Mouse (Mus musculus) liver, embryonic 14.5 days (tissue): ENCODE measurements around the gene Nod2. TPM values are rescaled to one million over a fixed set of nuclear protein-coding genes. Genes with fewer than 3 reads are reported as not detected.
A peak's percentile ranks its signal among the peaks of the same experiment; 100 is the strongest.

ENCODE experiments used
- ATAC-seq: fragments of 200-750 bp; cut with Nextera tagmentation; 2 replicates; pipeline ENCODE4 v1.8.0; 2017; ENCODE audit warnings: moderate number of reproducible peaks, mild to moderate bottlenecking, moderate library complexity; ENCODE audit not compliant: insufficient read depth
- DNase-seq, 3 experiments: peaks; one replicate each; pipeline ENCODE4 v3.0.0-alpha.2; 2012 to 2013; ENCODE audit warnings: low read depth in 3 of 3, low spot score in 3 of 3
- H3K27ac ChIP-seq: fragments of 300-500 bp; sonication (generic); 2 replicates; pipeline ENCODE4 v1.5.1; 2014; ENCODE audit warnings: moderate library complexity, mild to moderate bottlenecking, control low read depth, inconsistent platforms
- H3K27me3 ChIP-seq: fragments of 300-500 bp; sonication (generic); 2 replicates; pipeline ENCODE4 v1.6.1; 2014; ENCODE audit warnings: mild to moderate bottlenecking, low read length, moderate library complexity; ENCODE audit not compliant: control insufficient read depth, insufficient read depth
- H3K36me3 ChIP-seq: fragments of 300-500 bp; sonication (generic); replicated peaks from 2 replicates; pipeline ENCODE4 v1.6.1; 2014; ENCODE audit warnings: low read depth; ENCODE audit not compliant: control insufficient read depth, insufficient read depth
- H3K4me1 ChIP-seq, 2 experiments: fragments of 200-500 bp in 1 of 2; fragments of 300-500 bp in 1 of 2; sonication (generic) in 1 of 2; replicated peaks; 2 replicates each; pipeline ENCODE4 v1.6.1; 2012 to 2014; ENCODE audit warnings: antibody characterized with exemption in 1 of 2, inconsistent platforms in 1 of 2, low read length in 1 of 2; ENCODE audit not compliant: control insufficient read depth in 2 of 2, insufficient read depth in 2 of 2
- H3K4me2 ChIP-seq: fragments of 300-500 bp; sonication (generic); 2 replicates; pipeline ENCODE4 v1.6.1; 2014; ENCODE audit warnings: low read depth, mild to moderate bottlenecking, control low read depth, moderate library complexity
- H3K4me3 ChIP-seq, 2 experiments: fragments of 200-500 bp in 1 of 2; fragments of 300-500 bp in 1 of 2; sonication (generic) in 1 of 2; 2 replicates each; pipeline ENCODE4 v1.5.1; 2012 to 2014; ENCODE audit warnings: low read depth in 2 of 2, low read length in 2 of 2, mild to moderate bottlenecking in 2 of 2, control low read depth in 1 of 2, inconsistent platforms in 1 of 2, moderate library complexity in 1 of 2; ENCODE audit not compliant: insufficient read depth in 1 of 2
- H3K9ac ChIP-seq: fragments of 300-500 bp; sonication (generic); replicated peaks from 2 replicates; pipeline ENCODE4 v1.6.1; 2014; ENCODE audit warnings: mild to moderate bottlenecking, control low read depth, moderate library complexity
- H3K9me3 ChIP-seq: fragments of 300-500 bp; sonication (generic); 2 replicates; pipeline ENCODE4 v1.6.1; 2016; ENCODE audit warnings: low read length, mixed read lengths; ENCODE audit not compliant: control insufficient read depth
- CTCF ChIP-seq: IDR thresholded peaks from 2 replicates; pipeline ENCODE4 v1.5.1; 2016; ENCODE audit warnings: antibody characterized with exemption, low read depth, control low read depth
- EP300 ChIP-seq: IDR thresholded peaks from 2 replicates; pipeline ENCODE4 v1.6.1; 2016; ENCODE audit warnings: antibody characterized with exemption, low read depth
- WGBS: fragments of 180-500 bp; shearing (Covaris S2); extraction: QIAGEN DNeasy Blood & Tissue Kit; methylation state at CpG from one replicate; pipeline ENCODE4 v1.1.7; 2014; ENCODE audit not compliant: insufficient replicate concordance; 5-methylcytosine and 5-hydroxymethylcytosine counted together
- polyA plus RNA-seq, 2 experiments: library from polyadenylated mRNA; depleted of rRNA in 1 of 2; stranded (reverse) in 1 of 2; unstranded in 1 of 2; fragments of >200 nt; fragmentation: Nextera tagmentation in 1 of 2; extraction: Ambion mirVana in 1 of 2; gene quantifications; 2 replicates each; pipeline versions ENCODE4 v1.2.1 to v1.2.3; 2012 to 2014

Nod2 gene
- polyA plus RNA-seq, 2 experiments: 0.04 TPM; not detected in 1

GRCm38 (mm10) chr8:88697642-88698031 lies 50.5 kb downstream of the Nod2 start:
- Histone ChIP-seq H3K4me1 (peaks cover 6 to 10% of the 10 kb centered on the region in 2 experiments), H3K27me3 (no peaks in the 10 kb centered on the region), H3K27ac (peak overlapping the region; percentile 27; the same call in 1 of the 2 replicates), H3K4me2 (peak overlapping the region; percentile 82), H3K9me3 (no peaks in the 10 kb centered on the region), H3K36me3 (no peaks in the 10 kb centered on the region), H3K4me3 (peak overlapping the region; percentile 77 to 90), H3K9ac (peak overlapping the region; percentile 82)
- WGBS: 11% methylated on average over 4 of the region's 4 CpGs
- ATAC-seq: no peak
- DNase-seq: no peak
- TF ChIP-seq EP300: no peak
- no peak for TF ChIP-seq CTCF

DNA sequence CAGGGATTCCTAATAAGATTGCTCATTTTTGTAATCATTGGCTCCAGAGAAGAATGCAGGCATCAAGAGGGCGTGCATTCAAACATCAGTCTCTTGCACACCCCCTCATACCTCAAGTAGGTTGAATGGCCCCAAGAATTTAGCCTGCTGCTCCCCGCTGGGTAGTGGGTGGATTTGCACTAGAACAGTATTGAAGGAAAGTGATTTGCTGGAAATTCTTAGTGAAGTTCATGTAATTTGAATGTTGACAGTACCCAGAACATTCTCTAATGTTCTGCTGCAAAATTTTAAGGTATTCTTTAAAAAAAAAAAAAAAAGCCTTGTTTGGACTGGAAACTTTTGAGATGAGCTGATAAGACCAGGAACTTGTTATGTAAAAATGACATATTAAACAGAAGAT lies 50.9 kb downstream of the Nod2 start:
- peak overlapping the region; percentile 82 for H3K4me2 ChIP-seq
- H3K4me3 ChIP-seq: peak overlapping the region; percentile 77 to 90
- no peak overlapping the region for H3K27ac ChIP-seq
- no peaks in the 10 kb centered on the region for H3K27me3 ChIP-seq
- TF ChIP-seq EP300 (no peak), CTCF (no peak)
- peaks cover 6 to 10% of the 10 kb centered on the region in 2 experiments for H3K4me1 ChIP-seq
- WGBS: 36% methylated on average over 2 of the region's 2 CpGs
- H3K9ac ChIP-seq: no peak overlapping the region; the same call in 1 of the 2 replicates
- ATAC-seq (no peak), DNase-seq (no peak)
- no peaks in the 10 kb centered on the region for H3K36me3 ChIP-seq
- no peaks in the 10 kb centered on the region for H3K9me3 ChIP-seq

- Histone ChIP-seq H3K9me3 (no peaks in the 10 kb centered on the region), H3K4me2 (no peak overlapping the region), H3K27ac (no peak overlapping the region), H3K27me3 (no peaks in the 10 kb centered on the region), H3K4me3 (no peak overlapping the region), H3K4me1 (peaks cover 6% of the 10 kb centered on the region in 2 experiments), H3K36me3 (no peaks in the 10 kb centered on the region), H3K9ac (no peak overlapping the region)
- no peak for ATAC-seq
- 51% methylated on average over 2 of the region's 2 CpGs for WGBS
- no peak for DNase-seq
- peak; percentile 33; the same call in 1 of the 2 replicates for TF ChIP-seq CTCF
- no peak for TF ChIP-seq EP300
Observed at GRCm38 (mm10) chr8:88701611-88702010, 54.5 kb downstream of the Nod2 start.

GRCm38 (mm10) chr8:88702816-88703215 lies 55.7 kb downstream of the Nod2 start:
- Histone ChIP-seq H3K4me2 (no peak overlapping the region), H3K36me3 (no peaks in the 10 kb centered on the region), H3K9me3 (no peaks in the 10 kb centered on the region), H3K27ac (no peak overlapping the region), H3K4me3 (no peak overlapping the region), H3K9ac (no peak overlapping the region), H3K27me3 (no peaks in the 10 kb centered on the region), H3K4me1 (peaks cover 3% of the 10 kb centered on the region in 2 experiments; a peak in 3 of 4 replicates)
- DNase-seq: no peak
- ATAC-seq: no peak
- TF ChIP-seq EP300 (no peak), CTCF (no peak)
- 54% methylated on average over 3 of the region's 3 CpGs for WGBS

DNA sequence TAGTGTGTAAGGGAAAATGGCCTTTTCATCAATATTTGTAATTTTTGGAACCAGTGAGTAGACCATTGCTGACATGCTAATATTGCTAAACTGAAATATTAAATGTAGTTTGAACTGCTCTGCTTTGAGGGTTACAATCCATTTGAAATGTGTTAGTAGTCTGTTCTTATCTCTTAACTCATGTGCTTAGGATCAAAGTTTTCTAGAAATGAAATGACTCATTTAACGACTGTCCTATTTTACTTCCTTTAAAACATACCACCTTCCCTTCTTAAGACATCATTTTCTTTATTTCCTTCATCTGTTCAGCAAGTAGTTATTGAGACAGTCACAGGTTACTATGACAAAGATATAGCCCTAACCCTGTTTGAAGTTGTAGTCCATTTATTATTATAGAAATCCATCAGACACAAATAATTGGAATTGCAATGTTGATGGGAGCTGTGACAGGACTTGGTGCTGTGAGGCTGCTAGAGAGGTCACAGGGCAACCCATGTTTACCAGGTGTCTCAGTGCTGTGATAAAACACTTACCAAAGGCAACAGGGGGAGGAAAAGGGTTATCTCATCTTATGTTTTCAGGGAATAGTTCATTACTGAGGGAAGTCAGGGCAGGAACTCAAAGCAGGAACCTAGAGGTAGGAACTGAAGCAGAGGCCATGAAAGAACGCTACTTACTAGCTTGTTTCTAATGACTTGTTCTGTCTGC lies 76.3 kb downstream of the Nod2 start:
- no peak overlapping the region for H3K27ac ChIP-seq
- H3K4me1 ChIP-seq: no peaks in the 10 kb centered on the region
- no peak for TF ChIP-seq CTCF
- TF ChIP-seq EP300: no peak
- DNase-seq (no peak), ATAC-seq (no peak)
- H3K4me3 ChIP-seq: no peak overlapping the region
- no peak overlapping the region for H3K4me2 ChIP-seq
- no peaks in the 10 kb centered on the region for H3K36me3 ChIP-seq
- no peaks in the 10 kb centered on the region for H3K27me3 ChIP-seq
- H3K9me3 ChIP-seq: no peaks in the 10 kb centered on the region
- H3K9ac ChIP-seq: no peak overlapping the region
- WGBS: 73% methylated on average over 2 of the region's 2 CpGs

Other genes with a start within 250 kb of the Nod2 start
- 0.97 and 1.1 TPM in 2 replicates for gene Nkd1, start 126.0 kb upstream of the Nod2 start, polyA plus RNA-seq (2012; rRNA removed)
- gene Nkd1, start 126.0 kb upstream of the Nod2 start, polyA plus RNA-seq (2014; fragmentation: Nextera tagmentation; extraction: Ambion mirVana): 0.96 and 1.1 TPM in 2 replicates
- gene Snx20, start 11.2 kb upstream of the Nod2 start, polyA plus RNA-seq (2012; rRNA removed): 2.5 and 2.6 TPM in 2 replicates
- 2.7 and 3.0 TPM in 2 replicates for gene Snx20, start 11.2 kb upstream of the Nod2 start, polyA plus RNA-seq (2014; fragmentation: Nextera tagmentation; extraction: Ambion mirVana)
- gene Cyld, start 49.7 kb downstream of the Nod2 start, polyA plus RNA-seq (2012; rRNA removed): 2.0 and 2.7 TPM in 2 replicates
- 5.0 and 5.2 TPM in 2 replicates for gene Cyld, start 49.7 kb downstream of the Nod2 start, polyA plus RNA-seq (2014; fragmentation: Nextera tagmentation; extraction: Ambion mirVana)